Mouse (Mus musculus) small intestine, adult 2 months (tissue): ENCODE measurements around the gene Tspan17. TPM values are rescaled to one million over a fixed set of nuclear protein-coding genes. Genes with fewer than 3 reads are reported as not detected.

Experiments
- H3K27ac ChIP-seq: fragments of 200-500 bp; 2 replicates; pipeline ENCODE4 v1.5.1; 2012; ENCODE audit warnings: low read depth, low read length, control low read depth, inconsistent platforms; ENCODE audit not compliant: insufficient read depth
- H3K27me3 ChIP-seq: fragments of 200-500 bp; 2 replicates; pipeline ENCODE4 v1.6.1; 2012; ENCODE audit warnings: mild to moderate bottlenecking, moderate library complexity, low read length, inconsistent platforms; ENCODE audit not compliant: control insufficient read depth, insufficient read depth
- H3K36me3 ChIP-seq: fragments of 200-500 bp; 2 replicates; pipeline ENCODE4 v1.6.1; 2012; ENCODE audit warnings: mild to moderate bottlenecking, low read length, control low read depth, inconsistent platforms; ENCODE audit not compliant: control insufficient read depth, insufficient read depth
- H3K4me1 ChIP-seq: fragments of 200-500 bp; 2 replicates; pipeline ENCODE4 v1.6.1; 2012; ENCODE audit warnings: low read length, inconsistent platforms, mixed read lengths; ENCODE audit not compliant: control insufficient read depth, insufficient read depth, insufficient read length
- H3K4me3 ChIP-seq: fragments of 200-500 bp; 2 replicates; pipeline ENCODE4 v1.5.1; 2012; ENCODE audit warnings: low read depth, mild to moderate bottlenecking, control low read depth, inconsistent platforms, low read length, moderate library complexity
- CTCF ChIP-seq: fragments of 200-500 bp; IDR thresholded peaks from 2 replicates; pipeline ENCODE4 v1.5.1; 2012; ENCODE audit warnings: low read depth, mild to moderate bottlenecking, control low read depth, inconsistent platforms, low read length, moderate library complexity, mixed read lengths; ENCODE audit not compliant: insufficient replicate concordance, insufficient read length; ENCODE audit errors: extremely low read depth
- POLR2A ChIP-seq: fragments of 200-500 bp; IDR thresholded peaks from 2 replicates; pipeline ENCODE4 v1.6.1; 2012; ENCODE audit warnings: low read depth, mild to moderate bottlenecking, control low read depth, inconsistent platforms, low read length, moderate library complexity
- WGBS: fragments of 180-500 bp; shearing (Covaris S2); methylation state at CpG from one replicate; pipeline ENCODE4 v1.1.7; 2018; 5-methylcytosine and 5-hydroxymethylcytosine counted together
- polyA plus RNA-seq: library from polyadenylated mRNA; depleted of rRNA; stranded (reverse); fragments of >200 nt; gene quantifications from 2 replicates; pipeline ENCODE4 v1.2.3, GENCODE M21; 2012

Tspan17 gene
- polyA plus RNA-seq, 1 experiment, result 16.0 TPM

DNA sequence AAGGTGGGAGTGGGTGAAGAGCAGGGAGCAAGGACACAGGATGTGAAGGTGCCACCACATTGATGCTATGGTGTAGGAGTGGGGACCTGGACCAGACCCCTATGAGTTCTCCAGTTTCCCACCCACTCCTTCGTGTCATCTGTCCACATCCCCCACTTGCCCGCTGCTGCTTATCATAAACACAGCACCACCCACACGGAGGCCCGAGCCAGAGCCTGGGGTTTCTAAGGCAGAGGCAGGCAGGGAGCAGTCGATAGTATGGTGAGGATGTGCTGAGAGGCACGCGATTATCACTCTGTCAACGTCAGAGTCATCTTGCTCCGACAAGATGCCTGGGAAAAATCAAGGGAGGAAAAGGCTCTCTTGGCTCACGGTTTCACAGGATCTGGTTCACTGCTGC, 9.6 kb downstream of the Tspan17 start:
- Histone ChIP-seq H3K27me3 (no peaks in the 10 kb centered on the region), H3K27ac (no peak overlapping the region), H3K36me3 (no peaks in the 10 kb centered on the region), H3K4me3 (no peak overlapping the region), H3K4me1 (no peaks in the 10 kb centered on the region)
- no peak for TF ChIP-seq POLR2A
- TF ChIP-seq CTCF, result no peak
- WGBS, result 61% methylated on average over 10 of the region's 10 CpGs

DNA sequence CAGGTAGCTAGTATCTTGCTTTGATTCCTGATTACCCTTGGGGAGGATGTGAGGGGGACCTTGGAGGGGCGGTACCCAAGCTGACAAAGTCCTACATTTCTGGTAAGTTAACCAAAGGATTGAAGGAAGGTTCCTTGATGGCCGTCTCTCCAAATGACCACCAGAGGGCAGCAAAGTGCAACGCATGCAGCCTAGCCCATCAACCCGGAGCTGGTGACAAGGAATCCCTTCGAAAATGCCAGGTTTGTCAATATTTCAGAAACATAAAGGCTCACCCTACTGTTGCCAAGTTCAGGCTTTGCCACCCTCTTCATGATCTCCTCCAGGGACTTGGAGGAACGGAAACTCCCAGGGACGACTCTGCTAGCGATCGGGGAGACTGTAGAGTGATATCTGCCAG, 10.5 kb downstream of the Tspan17 start:
- H3K27ac ChIP-seq, result no peak overlapping the region
- H3K36me3 ChIP-seq, result no peaks in the 10 kb centered on the region
- no peaks in the 10 kb centered on the region for H3K4me1 ChIP-seq
- TF ChIP-seq POLR2A (no peak), CTCF (peak; percentile 99)
- no peak overlapping the region for H3K4me3 ChIP-seq
- no peaks in the 10 kb centered on the region for H3K27me3 ChIP-seq
- WGBS, result 17% methylated on average over 9 of the region's 9 CpGs

DNA sequence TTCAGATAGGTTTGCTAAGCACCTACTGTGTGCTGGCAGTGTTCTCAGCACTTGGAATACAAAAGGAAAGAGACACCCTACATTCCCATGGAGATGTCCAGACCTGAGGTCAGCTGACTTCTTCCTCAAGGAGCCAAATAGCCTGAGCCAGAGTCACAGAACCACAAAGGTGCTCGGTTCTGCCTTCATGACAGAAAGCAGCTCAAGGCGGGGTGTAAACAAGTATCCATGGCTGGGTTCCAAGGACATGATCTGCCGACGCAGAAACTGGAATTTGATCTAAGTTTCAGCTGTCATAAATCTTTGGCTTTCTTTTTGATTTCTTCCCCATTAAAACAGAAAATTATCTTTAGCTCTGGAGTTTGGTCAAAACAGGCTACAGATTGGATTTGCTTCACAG, 11.0 kb downstream of the Tspan17 start:
- no peak overlapping the region for H3K27ac ChIP-seq
- H3K4me3 ChIP-seq, result no peak overlapping the region
- no peaks in the 10 kb centered on the region for H3K27me3 ChIP-seq
- H3K4me1 ChIP-seq, result no peaks in the 10 kb centered on the region
- TF ChIP-seq POLR2A, result no peak
- no peaks in the 10 kb centered on the region for H3K36me3 ChIP-seq
- 14% methylated on average over 4 of the region's 4 CpGs for WGBS

DNA sequence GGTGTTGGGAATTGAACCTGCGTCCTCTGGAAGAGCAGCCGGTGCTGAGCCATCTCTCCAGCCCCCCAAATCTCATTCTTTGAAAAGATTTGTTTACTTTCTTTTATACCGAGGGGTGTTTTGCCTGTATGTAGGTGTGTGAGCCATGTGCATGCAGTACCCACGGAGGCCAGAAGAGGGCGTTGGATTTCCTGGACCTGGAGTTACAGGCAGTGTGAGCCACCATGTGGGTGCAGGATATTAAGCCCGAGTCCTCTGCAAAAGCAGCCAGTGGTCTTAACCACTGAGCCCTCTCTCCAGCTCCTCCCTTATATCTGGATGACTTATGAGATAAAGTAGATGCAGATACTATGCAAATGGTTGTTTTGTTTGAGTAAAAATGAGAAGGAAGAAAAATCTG, 13.8 kb downstream of the Tspan17 start:
- TF ChIP-seq CTCF (peak; percentile 44; the same call in 1 of the 2 replicates), POLR2A (no peak)
- no peaks in the 10 kb centered on the region for H3K4me1 ChIP-seq
- no peak overlapping the region for H3K4me3 ChIP-seq
- H3K36me3 ChIP-seq, result no peaks in the 10 kb centered on the region
- 79% methylated on average over 6 of the region's 6 CpGs for WGBS
- H3K27me3 ChIP-seq, result no peaks in the 10 kb centered on the region
- no peak overlapping the region for H3K27ac ChIP-seq

DNA sequence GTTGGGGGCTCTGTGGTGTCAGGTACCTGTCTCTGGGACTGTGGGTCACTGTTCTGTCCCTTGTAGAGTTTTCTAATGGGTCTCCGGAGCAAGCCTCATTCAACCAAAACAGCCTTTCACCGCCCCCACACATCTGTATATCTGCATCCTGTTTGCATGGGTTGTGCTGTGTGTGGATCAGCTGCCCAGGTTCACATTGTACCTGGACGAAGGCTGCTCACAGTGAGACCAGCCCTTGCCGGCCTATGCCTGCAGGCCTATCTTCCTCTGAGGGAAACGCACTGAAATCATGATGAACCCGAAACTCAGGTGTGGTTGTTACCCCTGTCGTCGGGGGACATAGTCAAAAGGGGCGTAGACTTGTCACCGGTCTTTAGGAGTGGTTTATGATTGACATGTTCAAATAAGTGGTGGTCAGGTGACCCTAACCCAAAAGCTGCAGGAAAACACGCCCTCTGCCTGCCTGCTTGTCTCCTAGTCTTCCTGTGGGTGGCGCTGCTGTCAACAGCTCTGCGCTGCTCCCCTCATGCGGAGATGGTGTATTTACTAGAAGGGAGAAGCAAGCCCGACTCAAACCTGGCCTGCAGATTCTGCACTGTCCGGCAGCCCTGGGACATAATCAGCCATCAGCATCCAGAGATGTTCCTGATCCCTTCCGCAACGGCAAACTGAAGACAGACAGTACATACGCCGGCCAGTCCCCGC, 16.1 kb downstream of the Tspan17 start:
- Histone ChIP-seq H3K36me3 (no peaks in the 10 kb centered on the region), H3K27me3 (no peaks in the 10 kb centered on the region), H3K27ac (no peak overlapping the region), H3K4me1 (no peaks in the 10 kb centered on the region), H3K4me3 (no peak overlapping the region)
- no peak for TF ChIP-seq POLR2A
- TF ChIP-seq CTCF, result no peak
- 39% methylated on average over 21 of the region's 21 CpGs for WGBS

DNA sequence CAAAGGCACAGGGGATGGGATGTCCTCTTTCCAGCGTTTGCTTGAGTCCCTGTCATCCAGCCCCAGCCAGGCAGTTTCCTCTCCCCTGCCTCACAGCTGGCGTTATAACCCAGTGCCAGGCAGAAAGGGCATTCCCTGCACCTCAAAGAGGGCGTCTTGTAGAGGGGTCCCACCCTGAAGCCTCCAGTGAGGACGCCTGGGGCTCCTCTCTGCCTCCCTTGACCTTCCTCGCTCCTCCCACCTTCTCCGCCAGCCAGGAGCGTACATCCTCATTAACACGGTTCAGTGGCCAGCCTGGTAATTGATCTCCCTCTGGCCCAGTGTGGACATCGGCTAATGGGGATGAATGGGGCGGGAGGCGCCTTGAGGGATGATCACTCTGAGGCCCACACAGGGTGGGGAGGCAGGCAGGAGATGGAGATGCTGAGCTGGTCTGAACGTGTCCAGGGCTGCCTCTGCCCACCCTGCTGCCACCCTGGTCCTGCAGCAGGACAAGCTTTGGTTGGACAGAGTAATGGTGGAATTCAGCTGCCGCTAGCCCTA, 17.3 kb downstream of the Tspan17 start:
- H3K27me3 ChIP-seq, result no peaks in the 10 kb centered on the region
- TF ChIP-seq POLR2A, result no peak
- H3K4me1 ChIP-seq, result no peaks in the 10 kb centered on the region
- H3K27ac ChIP-seq, result no peak overlapping the region
- 53% methylated on average over 13 of the region's 13 CpGs for WGBS
- no peaks in the 10 kb centered on the region for H3K36me3 ChIP-seq
- H3K4me3 ChIP-seq, result no peak overlapping the region

DNA sequence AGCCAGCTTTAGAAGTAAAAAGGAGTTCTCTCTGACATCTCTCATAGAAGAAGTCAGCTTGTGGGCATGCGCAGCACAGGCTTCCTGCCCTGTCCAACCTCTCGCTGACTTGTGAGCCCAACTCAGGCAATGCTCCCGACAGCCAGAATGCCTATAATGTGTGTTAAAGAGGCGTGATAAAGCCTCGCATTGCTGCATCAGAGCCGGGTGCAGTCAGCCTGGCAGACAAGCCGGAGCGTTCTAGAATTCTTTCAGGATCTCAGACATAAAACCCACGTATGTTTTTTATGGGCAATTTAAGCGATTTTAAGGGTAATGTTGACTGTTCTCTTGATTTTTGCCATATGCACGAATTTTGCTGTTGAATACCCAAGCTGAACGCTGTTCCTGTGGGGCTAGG, 18.9 kb downstream of the Tspan17 start:
- H3K4me1 ChIP-seq, result no peaks in the 10 kb centered on the region
- no peaks in the 10 kb centered on the region for H3K36me3 ChIP-seq
- H3K4me3 ChIP-seq, result no peak overlapping the region
- no peak overlapping the region for H3K27ac ChIP-seq
- no peaks in the 10 kb centered on the region for H3K27me3 ChIP-seq
- TF ChIP-seq CTCF (no peak), POLR2A (no peak)
- 67% methylated on average over 12 of the region's 12 CpGs for WGBS
